Mouse (Mus musculus): ENCODE results near the gene Zxdb.
A peak's percentile ranks its signal among the peaks of the same experiment; 100 is the strongest.
"Not testable (repeated sequence)": the region's sequence is repeated elsewhere in the genome, so short reads cannot be mapped to it uniquely, and the experiment has no call there.

The Zxdb gene

GRCm38 (mm10) chrX:94724192-94724971 lies at the start of gene Zxdb:
Gene Zxdb (plus strand): TSS chrX:94724569.
- DNase-seq (ENCODE audit: low spot score) = not testable (repeated sequence)

- peak; percentile 74 for DNase-seq (ENCODE audit: low spot score)
These were observed 49.4 kb upstream of the Zxdb start for GRCm38 (mm10) chrX:94674977-94675376.

- not testable (repeated sequence) for DNase-seq (ENCODE audit: low spot score)
These were observed 42.8 kb upstream of the Zxdb start for GRCm38 (mm10) chrX:94681581-94681980.

- DNase-seq (ENCODE audit: low spot score) = not testable (repeated sequence)
These were observed 34.8 kb upstream of the Zxdb start for GRCm38 (mm10) chrX:94689593-94689992.

DNA sequence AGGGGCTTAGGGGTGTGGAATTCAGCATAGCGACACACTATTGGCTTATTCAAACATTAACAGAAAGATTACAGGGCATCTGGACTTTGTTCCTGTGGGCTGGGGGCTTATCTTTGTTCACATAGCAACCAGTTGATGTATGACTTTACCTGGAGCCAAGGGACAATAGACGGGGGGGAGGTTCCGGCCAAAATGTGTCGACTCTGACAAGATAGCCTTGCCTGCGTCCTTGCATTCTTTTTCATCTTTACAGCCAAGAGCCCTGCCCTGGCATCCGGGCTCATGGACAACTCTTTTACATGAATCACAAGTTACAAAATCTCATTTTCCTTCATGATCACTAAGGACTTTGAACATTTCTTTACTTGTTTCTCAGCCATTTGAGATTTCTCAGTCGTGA lies 17.7 kb upstream of the Zxdb start:
- not testable (repeated sequence) for DNase-seq (ENCODE audit: low spot score)

GRCm38 (mm10) chrX:94709752-94710151 lies 14.6 kb upstream of the Zxdb start:
- not testable (repeated sequence) for DNase-seq (ENCODE audit: low spot score)

DNA sequence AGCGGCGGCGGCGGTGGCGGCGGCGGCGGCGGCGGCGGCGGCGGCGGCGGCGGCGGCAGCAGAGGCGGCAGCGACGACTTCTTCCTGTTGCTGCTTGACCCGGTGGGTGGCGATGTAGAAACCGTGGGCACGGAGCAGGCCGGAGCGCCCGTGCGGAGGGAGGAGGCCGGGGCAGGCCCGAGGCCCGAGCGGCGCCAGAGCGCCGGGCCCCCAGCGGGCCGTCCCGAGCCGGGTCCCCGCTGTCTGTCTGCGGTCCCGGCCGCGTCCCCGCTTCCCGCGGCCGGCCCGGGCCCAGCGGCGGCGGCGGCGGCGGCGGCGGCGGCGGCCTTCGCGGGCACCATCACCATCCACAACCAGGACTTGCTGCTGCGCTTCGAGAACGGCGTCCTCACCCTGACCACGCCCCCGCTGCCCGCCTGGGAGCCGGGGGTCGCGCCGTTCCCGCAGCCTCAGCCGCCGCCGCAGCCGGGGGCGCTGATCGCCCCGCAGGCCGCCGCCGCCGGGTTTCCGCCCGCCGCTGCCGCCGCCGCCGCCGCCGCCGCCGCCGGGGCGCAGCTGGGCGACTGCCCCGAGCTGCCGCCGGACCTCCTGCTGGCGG lies 702 bp downstream of the Zxdb start:
- DNase-seq (ENCODE audit: low spot score) = not testable (repeated sequence)

- DNase-seq (ENCODE audit: low spot score) = not testable (repeated sequence)
These were observed 1.3 kb downstream of the Zxdb start for GRCm38 (mm10) chrX:94725627-94726083.

DNA sequence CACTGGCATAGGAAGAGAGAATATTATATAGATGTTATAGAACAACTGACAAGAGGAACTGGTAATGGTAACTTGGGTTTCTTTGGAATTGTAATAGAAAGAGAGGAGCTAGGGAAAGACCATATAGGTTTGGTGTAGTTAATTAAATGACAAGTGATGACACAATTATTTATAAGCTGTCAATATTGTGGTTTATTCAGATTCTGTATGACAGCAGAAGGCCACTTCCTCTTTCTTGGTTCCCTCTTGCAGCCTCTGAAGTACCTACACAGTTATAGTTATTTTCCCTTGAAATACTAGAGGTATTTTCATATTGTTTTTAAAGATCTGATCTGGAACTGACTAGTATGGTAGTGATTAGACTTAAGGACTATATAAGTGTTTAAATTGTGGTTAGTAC lies 7.2 kb downstream of the Zxdb start:
- no peak for DNase-seq (ENCODE audit: low spot score)

- DNase-seq (ENCODE audit: low spot score) = no peak
These were observed 29.4 kb downstream of the Zxdb start for GRCm38 (mm10) chrX:94753733-94754132.

DNA sequence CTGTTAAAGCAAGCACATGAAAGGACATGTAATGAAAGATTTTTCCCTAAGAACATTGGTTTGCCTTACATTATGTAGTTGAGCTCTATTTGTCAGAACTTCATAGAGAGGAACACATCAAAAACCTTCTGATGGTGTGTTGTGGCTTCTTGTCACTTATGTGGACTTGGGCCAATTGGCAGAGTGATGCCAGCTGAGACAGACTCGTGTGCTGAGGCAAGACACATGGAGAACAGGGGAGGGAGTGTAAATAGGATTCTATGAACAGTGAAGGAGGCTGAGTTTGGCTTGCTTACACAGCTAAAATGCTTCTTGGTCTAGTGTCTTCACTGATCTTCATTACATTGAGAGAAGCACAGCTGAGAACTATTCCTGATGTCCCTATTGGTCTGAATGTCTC lies 35.6 kb downstream of the Zxdb start:
- DNase-seq (ENCODE audit: low spot score) = no peak

- no peak for DNase-seq (ENCODE audit: low spot score)
These were observed 49.5 kb downstream of the Zxdb start for GRCm38 (mm10) chrX:94773876-94774275.
